Mouse (Mus musculus) right cerebral cortex, postnatal 14 days (tissue): ENCODE results near the gene Mdm2.
"Not testable (repeated sequence)": the region's sequence is repeated elsewhere in the genome, so short reads cannot be mapped to it uniquely, and the experiment has no call there.

Source experiments
- DNase-seq: peaks from one replicate; pipeline ENCODE4 v3.0.0; 2022

The Mdm2 gene

GRCm38 (mm10) chr10:117711408-117711807, 850 bp upstream of the Mdm2 start:
- DNase-seq = no peak

- DNase-seq = peak; percentile 74
Observed at GRCm38 (mm10) chr10:117709930-117710603, 491 bp downstream of the Mdm2 start.

- DNase-seq = no peak
Observed at GRCm38 (mm10) chr10:117709326-117709830, 1.2 kb downstream of the Mdm2 start.

- DNase-seq = no peak
Observed at GRCm38 (mm10) chr10:117708856-117709255, 1.7 kb downstream of the Mdm2 start.

GRCm38 (mm10) chr10:117708376-117708775, 2.2 kb downstream of the Mdm2 start:
- DNase-seq = no peak

GRCm38 (mm10) chr10:117707114-117707838, 3.3 kb downstream of the Mdm2 start:
- DNase-seq = no peak

- DNase-seq = no peak
Observed at GRCm38 (mm10) chr10:117706440-117706839, 4.1 kb downstream of the Mdm2 start.

- DNase-seq = no peak
Observed at GRCm38 (mm10) chr10:117705806-117706205, 4.8 kb downstream of the Mdm2 start.

GRCm38 (mm10) chr10:117704964-117705335, 5.6 kb downstream of the Mdm2 start:
- no peak for DNase-seq

GRCm38 (mm10) chr10:117704314-117704963, 6.1 kb downstream of the Mdm2 start:
- not testable (repeated sequence) for DNase-seq

GRCm38 (mm10) chr10:117703506-117703905, 7.1 kb downstream of the Mdm2 start:
- DNase-seq = no peak

- DNase-seq = no peak
Observed at GRCm38 (mm10) chr10:117702024-117702833, 8.3 kb downstream of the Mdm2 start.

- no peak for DNase-seq
Observed at GRCm38 (mm10) chr10:117701034-117701829, 9.3 kb downstream of the Mdm2 start.

- DNase-seq = no peak
Observed at GRCm38 (mm10) chr10:117700450-117700849, 10.1 kb downstream of the Mdm2 start.

GRCm38 (mm10) chr10:117699914-117700313, 10.6 kb downstream of the Mdm2 start:
- DNase-seq = no peak

- no peak for DNase-seq
Observed at GRCm38 (mm10) chr10:117698313-117699138, 12.0 kb downstream of the Mdm2 start.

GRCm38 (mm10) chr10:117697561-117698115, 12.9 kb downstream of the Mdm2 start:
- DNase-seq = no peak

- no peak for DNase-seq
Observed at GRCm38 (mm10) chr10:117696827-117697560, 13.6 kb downstream of the Mdm2 start.

GRCm38 (mm10) chr10:117696021-117696826, 14.3 kb downstream of the Mdm2 start:
- DNase-seq = no peak
